Mouse (Mus musculus) hindbrain, embryonic 12.5 days (tissue): ENCODE measurements around the gene Ptprj. TPM values are rescaled to one million over a fixed set of nuclear protein-coding genes. Genes with fewer than 3 reads are reported as not detected.

Experiments
- ATAC-seq: fragments of 200-750 bp; cut with Nextera tagmentation; 2 replicates; pipeline ENCODE4 v1.8.0; 2017; ENCODE audit warnings: moderate TSS enrichment; ENCODE audit not compliant: low FRiP score
- H3K27ac ChIP-seq: fragments of 300-500 bp; sonication (generic); 2 replicates; pipeline ENCODE4 v1.5.1; 2016; ENCODE audit warnings: mild to moderate bottlenecking
- H3K27me3 ChIP-seq: fragments of 300-500 bp; sonication (generic); 2 replicates; pipeline ENCODE4 v1.6.1; 2016; ENCODE audit warnings: mild to moderate bottlenecking
- H3K36me3 ChIP-seq: fragments of 300-500 bp; sonication (generic); 2 replicates; pipeline ENCODE4 v1.6.1; 2016; ENCODE audit warnings: mild to moderate bottlenecking
- H3K4me1 ChIP-seq: fragments of 300-500 bp; sonication (generic); 2 replicates; pipeline ENCODE4 v1.6.1; 2016
- H3K4me2 ChIP-seq: fragments of 300-500 bp; sonication (generic); replicated peaks from 2 replicates; pipeline ENCODE4 v1.6.1; 2016; ENCODE audit warnings: mild to moderate bottlenecking
- H3K4me3 ChIP-seq: fragments of 300-500 bp; sonication (generic); 2 replicates; pipeline ENCODE4 v1.5.1; 2016; ENCODE audit warnings: mild to moderate bottlenecking
- H3K9ac ChIP-seq: fragments of 300-500 bp; sonication (generic); 2 replicates; pipeline ENCODE4 v1.6.1; 2016; ENCODE audit warnings: mild to moderate bottlenecking, moderate library complexity
- H3K9me3 ChIP-seq: fragments of 300-500 bp; sonication (generic); replicated peaks from 2 replicates; pipeline ENCODE4 v1.6.1; 2016; ENCODE audit warnings: mild to moderate bottlenecking
- WGBS: fragments of 180-500 bp; shearing (Covaris S2); methylation state at CpG from one replicate; pipeline ENCODE4 v1.1.7; 2016; 5-methylcytosine and 5-hydroxymethylcytosine counted together
- polyA plus RNA-seq: library from polyadenylated mRNA; unstranded; fragments of >200 nt; fragmentation: Nextera tagmentation; extraction: Ambion mirVana; gene quantifications from 2 replicates; pipeline ENCODE4 v1.2.1, GENCODE M21; 2016

The Ptprj gene
- polyA plus RNA-seq, 1 experiment from 2014 or later, result 3.5 TPM

DNA sequence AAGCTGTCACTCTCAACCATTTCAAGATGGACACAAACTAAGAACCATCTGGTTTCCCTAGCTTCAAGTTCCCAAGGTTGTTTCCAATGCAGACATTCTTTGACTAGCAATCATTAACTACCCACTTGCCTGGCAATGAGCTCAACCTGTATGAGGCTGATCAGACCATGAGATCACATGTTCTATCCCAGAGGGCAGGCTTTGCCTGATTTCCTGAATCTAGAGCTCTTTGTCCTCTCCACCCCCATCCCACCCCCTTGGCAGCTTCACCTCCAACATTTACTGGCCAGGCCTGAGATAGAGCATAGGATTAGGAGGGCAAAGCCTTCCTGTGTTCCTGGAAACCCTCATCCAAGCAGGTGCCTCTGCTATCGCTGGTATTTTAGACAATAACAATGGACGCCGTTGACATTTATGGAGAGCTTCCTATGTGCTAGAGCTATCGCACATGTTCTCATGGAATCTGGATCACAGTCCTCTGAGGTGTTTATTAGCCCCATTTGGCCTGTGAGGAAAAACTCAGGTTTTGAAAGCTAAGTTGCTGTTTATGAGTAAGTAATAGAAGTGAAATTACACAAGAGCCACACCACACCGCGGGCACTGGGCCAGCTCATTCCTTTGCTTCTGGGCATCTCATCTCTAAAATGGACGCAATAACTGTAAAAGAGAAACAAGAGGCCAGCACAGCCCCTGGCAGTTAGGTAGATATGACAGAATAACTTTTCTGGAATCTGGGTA, 15.1 kb downstream of the Ptprj start:
- no peak for ATAC-seq
- Histone ChIP-seq H3K9me3 (no peaks in the 10 kb centered on the region), H3K9ac (no peak overlapping the region), H3K4me1 (peaks cover 4% of the 10 kb centered on the region; the same call in 1 of the 2 replicates), H3K27me3 (no peaks in the 10 kb centered on the region), H3K36me3 (no peaks in the 10 kb centered on the region), H3K4me3 (no peak overlapping the region), H3K27ac (no peak overlapping the region), H3K4me2 (no peak overlapping the region)
- WGBS, result 95% methylated on average over 7 of the region's 7 CpGs

DNA sequence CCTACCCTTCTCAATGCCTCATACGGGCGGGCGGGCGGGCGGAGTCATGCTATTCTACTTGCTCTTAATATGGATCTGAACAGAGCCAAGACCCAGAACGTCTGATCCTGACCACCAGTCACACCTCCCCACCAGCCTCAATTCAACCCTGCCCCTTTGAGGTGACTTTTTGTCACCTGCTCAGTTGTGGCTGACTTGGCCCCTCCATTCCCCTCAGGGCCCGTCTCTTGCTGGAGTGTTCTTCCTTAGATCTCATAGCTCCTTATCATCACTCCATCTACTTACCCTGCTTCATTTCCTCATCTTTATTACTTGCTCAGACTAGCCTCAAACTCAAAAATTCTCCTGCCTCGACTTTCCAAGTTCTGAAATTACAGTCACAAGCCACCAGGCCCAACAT, 15.9 kb downstream of the Ptprj start:
- H3K27me3 ChIP-seq, result no peaks in the 10 kb centered on the region
- H3K27ac ChIP-seq, result no peak overlapping the region
- H3K9ac ChIP-seq, result no peak overlapping the region
- no peak overlapping the region for H3K4me3 ChIP-seq
- no peak overlapping the region for H3K4me2 ChIP-seq
- no peaks in the 10 kb centered on the region for H3K9me3 ChIP-seq
- WGBS, result 89% methylated on average over 8 of the region's 8 CpGs
- ATAC-seq, result no peak
- no peaks in the 10 kb centered on the region for H3K36me3 ChIP-seq
- H3K4me1 ChIP-seq, result peaks cover 8% of the 10 kb centered on the region

DNA sequence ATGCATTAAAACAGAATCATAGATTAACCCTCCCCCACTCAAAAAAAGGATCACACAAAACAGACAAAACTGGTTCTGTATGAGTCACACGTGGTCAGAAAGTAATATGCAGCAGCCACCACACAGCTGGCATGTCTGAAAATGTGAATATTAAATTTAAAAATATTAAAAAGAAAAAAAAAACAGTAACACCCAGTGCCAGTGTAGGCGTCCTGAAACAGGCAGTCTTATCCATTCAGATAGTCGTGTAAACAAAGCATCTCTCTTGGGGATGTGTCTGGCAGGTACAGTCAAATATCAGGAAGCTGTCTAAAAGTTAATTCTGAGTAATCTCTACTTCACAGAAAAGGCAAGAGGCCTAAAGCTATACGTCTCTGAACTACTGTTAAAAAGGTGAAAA, 17.3 kb downstream of the Ptprj start:
- Histone ChIP-seq H3K9me3 (no peaks in the 10 kb centered on the region), H3K4me1 (peaks cover 8% of the 10 kb centered on the region), H3K4me2 (no peak overlapping the region), H3K4me3 (no peak overlapping the region), H3K9ac (no peak overlapping the region), H3K27ac (no peak overlapping the region), H3K36me3 (no peaks in the 10 kb centered on the region), H3K27me3 (no peaks in the 10 kb centered on the region)
- WGBS, result 82% methylated on average over 4 of the region's 4 CpGs
- no peak for ATAC-seq

DNA sequence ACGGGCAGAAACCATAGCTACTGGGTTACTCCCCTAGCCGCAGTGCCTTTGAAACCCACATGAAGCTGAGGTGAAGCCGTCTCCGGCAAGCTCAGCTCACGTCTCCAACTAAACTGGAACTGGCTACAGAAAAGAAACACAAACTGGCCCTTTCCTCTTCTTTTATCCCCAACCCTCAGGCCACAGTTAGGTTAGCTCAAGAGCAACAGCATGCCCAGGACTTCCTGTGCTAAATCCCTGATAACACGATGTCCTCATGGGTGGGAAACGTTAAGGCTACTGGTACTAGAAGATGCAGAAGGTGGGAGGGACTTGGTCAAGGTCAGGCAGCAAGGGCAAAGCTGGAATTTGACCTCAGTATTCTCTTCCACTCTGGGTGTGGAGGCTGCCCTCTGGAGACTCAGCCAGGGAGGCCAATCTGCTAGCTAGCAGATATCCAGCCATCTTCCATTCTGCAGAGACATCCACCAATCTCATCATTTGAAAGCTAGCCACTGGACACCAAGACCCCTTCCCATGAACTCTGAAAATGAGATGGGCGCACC, 18.2 kb downstream of the Ptprj start:
- Histone ChIP-seq H3K27me3 (no peaks in the 10 kb centered on the region), H3K4me2 (no peak overlapping the region), H3K4me1 (peaks cover 8% of the 10 kb centered on the region), H3K36me3 (no peaks in the 10 kb centered on the region), H3K9me3 (no peaks in the 10 kb centered on the region), H3K9ac (no peak overlapping the region), H3K4me3 (no peak overlapping the region), H3K27ac (no peak overlapping the region)
- ATAC-seq, result no peak
- WGBS, result 81% methylated on average over 8 of the region's 8 CpGs

DNA sequence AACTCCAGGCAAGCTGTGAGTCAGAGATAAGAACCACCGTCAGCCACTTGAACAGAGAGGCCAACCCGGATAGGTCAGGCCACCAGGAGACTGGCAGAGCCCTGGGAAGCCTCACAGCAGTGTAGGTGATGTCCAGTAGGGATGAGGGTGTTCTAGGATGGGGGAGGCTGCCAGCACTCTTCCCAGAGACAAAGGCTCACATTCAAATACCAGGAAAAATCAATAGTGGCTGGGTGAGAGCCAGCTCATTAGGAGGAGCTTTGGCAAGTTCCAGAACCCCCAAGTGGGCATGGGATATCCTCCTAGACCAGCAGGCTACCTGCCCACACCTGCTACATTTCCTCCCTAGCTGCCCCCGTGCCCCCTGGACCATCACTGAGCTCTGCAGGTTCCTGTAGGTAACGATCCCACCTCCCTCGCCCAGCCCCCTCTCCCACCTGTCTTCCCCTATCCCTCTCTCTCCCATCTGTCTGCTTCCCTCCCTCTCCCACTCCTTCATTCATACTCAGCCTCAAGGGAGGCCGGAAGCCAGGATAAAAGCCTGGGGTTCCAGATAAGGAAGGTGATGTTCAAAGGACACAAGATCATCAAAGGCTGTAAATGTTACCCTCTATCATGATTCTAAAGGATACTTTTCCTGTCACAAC, 20.1 kb downstream of the Ptprj start:
- ATAC-seq, result peak; percentile 60; the same call in 1 of the 2 replicates

DNA sequence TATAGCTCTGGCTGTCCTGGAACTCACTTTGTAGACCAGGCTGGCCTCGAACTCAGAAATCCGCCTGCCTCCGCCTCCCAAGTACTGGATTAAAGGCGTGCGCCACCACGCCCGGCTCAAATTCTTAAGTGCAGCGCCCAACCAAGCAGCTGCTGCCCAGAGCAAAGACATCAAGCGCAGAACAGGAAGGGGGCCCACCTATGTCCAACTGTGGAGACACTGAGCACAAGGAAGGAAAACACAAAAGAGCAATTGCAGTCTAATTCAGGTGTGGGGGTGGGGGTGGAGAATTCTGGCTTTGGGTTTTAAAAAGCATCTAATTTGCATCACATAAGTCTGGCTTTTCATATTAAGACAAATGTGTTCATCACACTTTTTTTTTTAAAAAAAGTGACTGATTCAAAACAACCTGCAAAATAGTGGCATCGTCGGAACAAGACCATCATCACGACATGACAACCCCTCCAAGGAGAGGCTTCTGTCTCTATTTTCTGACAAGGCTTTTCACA, 20.7 kb downstream of the Ptprj start:
- H3K4me3 ChIP-seq, result no peak overlapping the region
- no peaks in the 10 kb centered on the region for H3K36me3 ChIP-seq
- no peak overlapping the region for H3K27ac ChIP-seq
- no peak for ATAC-seq
- H3K9me3 ChIP-seq, result no peaks in the 10 kb centered on the region
- 89% methylated on average over 12 of the region's 12 CpGs for WGBS
- H3K4me2 ChIP-seq, result no peak overlapping the region
- peaks cover 8% of the 10 kb centered on the region for H3K4me1 ChIP-seq
- H3K27me3 ChIP-seq, result no peaks in the 10 kb centered on the region
- H3K9ac ChIP-seq, result no peak overlapping the region

More for the DNA sequence above, 20.1 kb downstream of the Ptprj start:
- no peaks in the 10 kb centered on the region for H3K27me3 ChIP-seq
- no peak overlapping the region for H3K27ac ChIP-seq
- no peak overlapping the region for H3K4me3 ChIP-seq
- no peak overlapping the region for H3K4me2 ChIP-seq
- no peaks in the 10 kb centered on the region for H3K9me3 ChIP-seq
- H3K4me1 ChIP-seq, result peaks cover 8% of the 10 kb centered on the region
- H3K9ac ChIP-seq, result no peak overlapping the region
- no peaks in the 10 kb centered on the region for H3K36me3 ChIP-seq
- 61% methylated on average over 6 of the region's 6 CpGs for WGBS

DNA sequence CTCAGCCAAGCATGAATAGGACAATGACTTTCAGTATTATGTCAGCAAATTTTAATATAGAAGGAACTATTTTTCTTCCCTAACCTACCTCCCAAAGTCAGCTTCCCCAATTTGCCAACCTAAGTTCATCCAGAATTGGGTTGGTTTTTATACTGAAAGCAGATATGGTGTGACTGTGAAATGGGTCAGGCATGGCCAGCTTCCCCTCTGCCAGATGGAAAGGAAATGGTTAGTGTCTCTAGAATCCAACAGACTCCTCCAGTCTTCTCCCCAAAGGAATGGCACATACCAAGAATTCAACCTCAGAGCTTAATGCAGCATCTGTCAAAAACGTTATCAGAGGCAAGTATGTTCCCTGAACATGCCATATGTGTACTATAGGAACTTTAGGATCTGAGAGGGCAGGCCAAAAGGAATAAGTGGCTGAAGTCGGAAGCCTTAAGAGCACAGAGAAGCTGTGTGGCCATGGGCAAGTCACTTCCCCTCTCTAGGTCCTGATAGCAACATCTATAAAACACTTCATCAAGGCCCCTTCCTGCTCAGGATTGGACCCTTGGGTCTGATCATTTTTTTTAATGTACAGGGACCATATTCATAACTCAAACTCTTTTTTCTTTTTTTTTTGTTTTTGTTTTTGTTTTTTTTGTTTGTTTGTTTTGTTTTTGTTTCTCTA, 21.3 kb downstream of the Ptprj start:
- Histone ChIP-seq H3K27ac (no peak overlapping the region), H3K27me3 (no peaks in the 10 kb centered on the region), H3K4me2 (no peak overlapping the region), H3K9me3 (no peaks in the 10 kb centered on the region), H3K4me1 (peaks cover 8% of the 10 kb centered on the region), H3K36me3 (no peaks in the 10 kb centered on the region), H3K4me3 (no peak overlapping the region), H3K9ac (no peak overlapping the region)
- 82% methylated on average over 2 of the region's 2 CpGs for whole genome bisulfite sequencing
- no peak for ATAC-seq

DNA sequence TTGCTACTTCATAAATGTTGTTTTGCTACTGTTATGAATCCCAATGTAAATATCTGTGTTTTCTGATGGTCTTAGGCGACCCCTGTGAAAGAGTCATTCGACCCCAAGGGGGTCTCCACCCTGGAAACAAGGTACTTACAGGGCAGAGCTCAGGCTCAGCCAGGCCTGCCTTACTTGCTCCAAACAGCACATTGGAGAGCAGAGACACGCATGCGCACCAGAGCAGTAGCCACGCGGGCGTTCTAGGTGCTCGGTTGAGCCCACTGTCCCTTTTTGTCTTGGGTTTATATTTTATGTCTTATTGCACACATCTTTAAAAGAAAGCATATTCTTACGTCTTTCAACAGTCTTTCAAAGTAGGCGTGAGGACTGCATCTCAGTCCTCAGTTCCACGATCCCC, 22.1 kb downstream of the Ptprj start:
- no peak for ATAC-seq
- Histone ChIP-seq H3K36me3 (no peaks in the 10 kb centered on the region), H3K27ac (no peak overlapping the region), H3K4me2 (no peak overlapping the region), H3K27me3 (no peaks in the 10 kb centered on the region), H3K9me3 (no peaks in the 10 kb centered on the region), H3K9ac (no peak overlapping the region), H3K4me1 (peaks cover 8% of the 10 kb centered on the region), H3K4me3 (no peak overlapping the region)
- 88% methylated on average over 11 of the region's 11 CpGs for WGBS

DNA sequence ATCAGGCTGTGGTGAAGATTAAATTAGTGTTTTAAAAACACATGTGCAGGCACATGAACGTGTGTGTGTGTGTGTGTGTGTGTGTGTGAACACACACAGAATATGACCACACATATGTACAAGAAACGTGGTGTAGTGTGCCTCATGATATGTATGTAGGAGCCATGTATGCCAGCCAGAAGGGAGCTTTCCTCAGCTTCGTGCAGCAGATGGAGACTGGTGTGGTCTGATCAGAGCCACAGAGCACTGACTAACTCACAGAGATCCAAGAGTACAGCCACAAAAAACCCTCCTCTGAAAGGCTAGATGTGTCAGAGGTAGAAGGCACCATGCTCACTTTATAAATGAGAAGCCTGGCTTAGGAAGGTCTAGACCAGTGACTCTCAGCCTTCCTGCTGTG, 22.5 kb downstream of the Ptprj start:
- Histone ChIP-seq H3K4me3 (no peak overlapping the region), H3K4me2 (no peak overlapping the region), H3K27ac (no peak overlapping the region), H3K4me1 (peaks cover 8% of the 10 kb centered on the region), H3K36me3 (no peaks in the 10 kb centered on the region), H3K9ac (no peak overlapping the region), H3K27me3 (no peaks in the 10 kb centered on the region), H3K9me3 (no peaks in the 10 kb centered on the region)
- WGBS, result 81% methylated on average over 3 of the region's 3 CpGs
- no peak for ATAC-seq

DNA sequence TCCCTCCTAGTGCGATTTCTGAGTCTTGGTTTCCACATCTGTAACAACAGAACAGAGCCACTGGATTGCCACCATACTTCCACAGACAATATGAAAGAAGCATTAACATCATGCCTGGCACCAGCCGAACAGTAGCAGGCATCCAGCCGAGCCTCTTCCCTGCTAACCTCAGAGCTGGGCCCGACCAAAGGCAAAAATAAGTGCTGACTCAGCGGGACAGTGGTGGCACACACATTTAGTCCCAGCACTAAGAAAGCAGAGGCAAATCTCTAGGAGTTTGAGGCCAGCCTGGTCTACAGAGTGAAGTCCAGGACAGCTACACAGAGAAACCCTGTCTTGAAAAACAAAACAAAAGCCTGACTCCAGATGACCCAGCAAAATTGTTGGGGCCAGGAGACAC, 24.7 kb downstream of the Ptprj start:
- Histone ChIP-seq H3K9ac (no peak overlapping the region), H3K4me3 (no peak overlapping the region), H3K9me3 (no peaks in the 10 kb centered on the region), H3K4me2 (no peak overlapping the region), H3K27me3 (no peaks in the 10 kb centered on the region), H3K4me1 (peaks cover 9% of the 10 kb centered on the region), H3K27ac (no peak overlapping the region), H3K36me3 (no peaks in the 10 kb centered on the region)
- 76% methylated on average over 5 of the region's 5 CpGs for WGBS
- no peak for ATAC-seq

DNA sequence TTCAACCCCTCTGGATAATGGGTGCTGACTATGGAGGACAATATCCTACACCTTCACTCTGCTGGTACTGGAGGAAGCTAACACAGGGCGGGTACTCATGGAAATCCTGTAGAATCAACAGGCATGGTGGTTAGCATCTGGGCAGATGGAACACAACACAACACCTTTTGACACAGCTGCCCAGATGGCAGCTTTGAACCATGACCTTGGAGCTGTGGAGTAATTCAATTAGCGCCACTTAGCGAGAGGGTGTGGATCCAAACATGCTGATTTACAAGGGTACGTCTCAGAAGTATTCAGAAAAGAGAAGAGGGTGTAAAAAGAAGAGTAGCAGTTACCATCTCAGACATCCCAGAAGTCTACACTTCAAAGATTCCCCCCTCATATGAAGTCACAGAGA, 25.6 kb downstream of the Ptprj start:
- Histone ChIP-seq H3K4me2 (no peak overlapping the region), H3K4me3 (no peak overlapping the region), H3K9me3 (no peaks in the 10 kb centered on the region), H3K9ac (no peak overlapping the region), H3K4me1 (peaks cover 3% of the 10 kb centered on the region; the same call in 1 of the 2 replicates), H3K36me3 (no peaks in the 10 kb centered on the region), H3K27me3 (no peaks in the 10 kb centered on the region), H3K27ac (no peak overlapping the region)
- WGBS, result 90% methylated on average over 4 of the region's 4 CpGs
- ATAC-seq, result no peak

DNA sequence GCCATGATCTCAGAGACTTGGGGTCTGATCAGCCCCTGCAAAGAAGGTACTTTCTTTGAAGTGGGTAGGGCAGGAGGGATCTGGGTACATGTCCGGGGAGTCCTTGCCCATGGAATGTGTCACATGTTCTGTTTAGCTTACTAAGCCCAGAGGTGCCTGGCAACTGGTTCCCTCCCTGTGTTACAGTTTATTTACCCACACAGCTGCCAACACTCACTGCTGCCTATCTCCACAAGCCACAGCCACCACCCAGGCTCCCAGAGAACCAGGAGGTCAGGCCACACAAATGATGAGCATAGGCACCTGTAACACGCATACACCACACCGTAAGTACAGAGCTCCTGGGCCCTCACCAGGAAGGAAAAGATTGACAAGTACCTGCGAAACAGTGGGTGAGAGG, 26.6 kb downstream of the Ptprj start:
- no peak for ATAC-seq
- H3K4me3 ChIP-seq, result no peak overlapping the region
- H3K36me3 ChIP-seq, result no peaks in the 10 kb centered on the region
- no peaks in the 10 kb centered on the region for H3K27me3 ChIP-seq
- H3K4me1 ChIP-seq, result peaks cover 3% of the 10 kb centered on the region; the same call in 1 of the 2 replicates
- H3K9ac ChIP-seq, result no peak overlapping the region
- H3K27ac ChIP-seq, result no peak overlapping the region
- H3K9me3 ChIP-seq, result no peaks in the 10 kb centered on the region
- 94% methylated on average over 4 of the region's 4 CpGs for WGBS
- no peak overlapping the region for H3K4me2 ChIP-seq
